ENCODE assay signal across 8 mouse cellular contexts in the genomic region with DNA sequence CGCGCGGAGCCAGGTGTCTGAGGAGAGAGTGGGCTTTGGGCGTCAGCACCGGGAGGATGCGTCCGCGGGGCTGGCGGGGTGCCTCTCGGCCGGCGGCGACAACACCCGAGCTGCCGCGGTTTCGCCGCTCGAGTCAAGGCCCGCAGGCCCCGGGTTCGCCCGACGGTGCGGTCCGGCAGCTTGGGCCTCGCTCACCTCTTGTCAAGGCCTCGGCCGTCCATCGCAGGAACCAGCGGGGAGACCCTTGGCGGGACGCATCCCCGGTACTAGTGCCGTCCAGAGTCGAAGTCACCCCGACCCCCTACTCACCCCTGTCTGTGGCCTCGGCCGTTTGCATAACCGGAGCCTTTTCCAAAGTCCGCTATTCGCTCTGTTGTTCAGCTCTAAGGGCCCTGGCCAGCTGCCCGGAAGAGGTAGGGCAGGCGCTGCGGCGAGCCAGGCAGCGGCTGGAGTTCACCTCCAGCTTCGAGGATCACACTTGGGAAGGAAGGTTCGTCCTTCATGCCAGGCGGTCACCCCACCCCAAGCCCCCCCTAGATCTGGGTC. TPM values are rescaled to one million over a fixed set of nuclear protein-coding genes. Genes with fewer than 3 reads are reported as not detected.
A peak's percentile ranks its signal among the peaks of the same experiment; 100 is the strongest.
DNase-seq lines count a peak whose midpoint lies in the region; ATAC-seq and TF ChIP-seq lines count a peak whose summit lies in the region.

No protein-coding gene starts in this region.

- H3K27me3 ChIP-seq in heart, postnatal 0 days (ENCODE audit: control insufficient read depth, insufficient read depth, low read length), result no peaks in the 10 kb centered on the region
- no peaks in the 10 kb centered on the region for H3K27me3 ChIP-seq in lung, embryonic 14.5 days (ENCODE audit: insufficient read depth, low read length)

- peaks cover 6% of the 10 kb centered on the region; the same call in 1 of the 2 replicates for H3K36me3 ChIP-seq in heart, postnatal 0 days (replicated peaks; ENCODE audit: control insufficient read depth, insufficient read depth, low read length)
- H3K36me3 ChIP-seq in lung, embryonic 14.5 days (ENCODE audit: insufficient read depth), result peaks cover 10% of the 10 kb centered on the region

- peak overlapping the region; percentile 87 for H3K4me2 ChIP-seq in heart, postnatal 0 days (ENCODE audit: low read depth, low read length)
- peak overlapping the region; percentile 86 for H3K4me2 ChIP-seq in lung, embryonic 14.5 days

- TF ChIP-seq POLR2A in embryonic fibroblast, embryonic 13.5 days (IDR thresholded peaks at IDR 0.05; ENCODE audit: low read depth, low read length), result no peak

- no peaks in the 10 kb centered on the region for H3K9me3 ChIP-seq in heart, postnatal 0 days (replicated peaks; ENCODE audit: control insufficient read depth, low read length)
- H3K9me3 ChIP-seq in lung, embryonic 14.5 days (ENCODE audit: low read depth, low read length), result no peaks in the 10 kb centered on the region

- peak; percentile 66 for DNase-seq in A20 (ENCODE audit: low read depth, low spot score)
- DNase-seq in NIH3T3 (ENCODE audit: low read depth), result peak; percentile 85
- DNase-seq in heart, postnatal 0 days (ENCODE audit: low spot score), result peak; percentile 57
- DNase-seq in kidney, postnatal 25 days, result peak; percentile 92 to 95
- DNase-seq in lung, embryonic 14.5 days, result peak; percentile 74
- peak; percentile 49 for DNase-seq in ovary, postnatal 14 days (ENCODE audit: low spot score)

- peak overlapping the region; percentile 83 for H3K4me3 ChIP-seq in embryonic fibroblast, embryonic 13.5 days (ENCODE audit: insufficient read depth, low read length)
- H3K4me3 ChIP-seq in heart, postnatal 0 days (ENCODE audit: low read depth, low read length), result peak overlapping the region; percentile 88
- H3K4me3 ChIP-seq in lung, embryonic 14.5 days (ENCODE audit: low read depth, low read length), result peak overlapping the region; percentile 94

- peaks cover 2% of the 10 kb centered on the region for H3K4me1 ChIP-seq in embryonic fibroblast, embryonic 13.5 days (ENCODE audit: control insufficient read depth, insufficient read depth, low read length)
- H3K4me1 ChIP-seq in heart, postnatal 0 days (ENCODE audit: control insufficient read depth, insufficient read depth), result peaks cover 18% of the 10 kb centered on the region
- peaks cover 6% of the 10 kb centered on the region; the same call in 1 of the 2 replicates for H3K4me1 ChIP-seq in lung, embryonic 14.5 days (ENCODE audit: insufficient read depth)

- no peak for TF ChIP-seq CTCF in embryonic fibroblast, embryonic 13.5 days (IDR thresholded peaks at IDR 0.05; ENCODE audit: borderline replicate concordance, insufficient read depth, low read length)
- TF ChIP-seq CTCF in heart, postnatal 0 days (IDR thresholded peaks at IDR 0.05; ENCODE audit: low read depth), result no peak
- no peak for TF ChIP-seq CTCF in lung, embryonic 14.5 days (IDR thresholded peaks at IDR 0.05; ENCODE audit: low read depth)

- under 1% methylated on average over 50 of the region's 50 CpGs for WGBS in heart, postnatal 0 days
- under 1% methylated on average over 50 of the region's 50 CpGs for whole genome bisulfite sequencing in lung, embryonic 14.5 days

- TF ChIP-seq EP300 in heart, postnatal 0 days (IDR thresholded peaks at IDR 0.05; ENCODE audit: low read depth), result no peak

- H3K27ac ChIP-seq in embryonic fibroblast, embryonic 13.5 days (ENCODE audit: insufficient read depth, low read length), result peak overlapping the region; percentile 56
- peak overlapping the region; percentile 99 for H3K27ac ChIP-seq in heart, postnatal 0 days (ENCODE audit: low read depth)
- H3K27ac ChIP-seq in lung, embryonic 14.5 days (ENCODE audit: low read depth), result peak overlapping the region; percentile 95

- ATAC-seq in heart, postnatal 0 days (ENCODE audit: insufficient read depth, low read depth), result peak; percentile 71
- peak; percentile 65 for ATAC-seq in lung, embryonic 14.5 days (ENCODE audit: insufficient read depth)
- ATAC-seq in activated CD4-positive, CD25-positive, alpha-beta regulatory T cell, adult 4 months, result no peak

- peak overlapping the region; percentile 91 for H3K9ac ChIP-seq in heart, postnatal 0 days (replicated peaks; ENCODE audit: low read depth, low read length)
- peak overlapping the region; percentile 97 for H3K9ac ChIP-seq in lung, embryonic 14.5 days

RNA-seq across cellular contexts. Expression of a gene that starts 0.5 kb away (rescaled TPM):
- not detected in 2 replicates for polyA plus RNA-seq in embryonic fibroblast, embryonic 13.5 days (2011; ENCODE audit: insufficient read length, low read depth, missing spikeins)
- 5.1 TPM in 1 of 2 replicates, not detected in the other for total RNA-seq in heart, postnatal 0 days (2014; rRNA removed; ENCODE audit: low replicate concordance)
- 0.41 and 0.52 TPM in 2 replicates for polyA plus RNA-seq in heart, postnatal 0 days (2015; fragmentation: Nextera tagmentation; extraction: Ambion mirVana)
- 0.53 and 1.4 TPM in 2 replicates for polyA plus RNA-seq in lung, embryonic 14.5 days (2014; fragmentation: Nextera tagmentation; extraction: Ambion mirVana)
- polyA plus RNA-seq in activated CD4-positive, CD25-positive, alpha-beta regulatory T cell, adult 4 months (2017; shearing (Covaris generic)), result not detected

RNA-seq across cellular contexts. Expression of a gene that starts 1.8 kb away (rescaled TPM):
- polyA plus RNA-seq in embryonic fibroblast, embryonic 13.5 days (2011; ENCODE audit: insufficient read length, low read depth, missing spikeins), result 71.6 and 89.0 TPM in 2 replicates
- total RNA-seq in heart, postnatal 0 days (2014; rRNA removed; ENCODE audit: low replicate concordance), result 32.9 and 36.6 TPM in 2 replicates
- polyA plus RNA-seq in heart, postnatal 0 days (2015; fragmentation: Nextera tagmentation; extraction: Ambion mirVana), result 54.8 and 56.2 TPM in 2 replicates
- polyA plus RNA-seq in lung, embryonic 14.5 days (2014; fragmentation: Nextera tagmentation; extraction: Ambion mirVana), result 106 and 115 TPM in 2 replicates
- polyA plus RNA-seq in activated CD4-positive, CD25-positive, alpha-beta regulatory T cell, adult 4 months (2017; shearing (Covaris generic)), result 100 to 1,000 TPM; 154 to 164 TPM

RNA-seq across cellular contexts. Expression of a gene that starts 26.4 kb away (rescaled TPM):
- 1.5 and 7.1 TPM in 2 replicates for polyA plus RNA-seq in embryonic fibroblast, embryonic 13.5 days (2011; ENCODE audit: insufficient read length, low read depth, missing spikeins)
- total RNA-seq in heart, postnatal 0 days (2014; rRNA removed; ENCODE audit: low replicate concordance), result 7.2 and 9.8 TPM in 2 replicates
- polyA plus RNA-seq in heart, postnatal 0 days (2015; fragmentation: Nextera tagmentation; extraction: Ambion mirVana), result 3.3 and 3.5 TPM in 2 replicates
- polyA plus RNA-seq in lung, embryonic 14.5 days (2014; fragmentation: Nextera tagmentation; extraction: Ambion mirVana), result 27.6 and 29.4 TPM in 2 replicates
- polyA plus RNA-seq in activated CD4-positive, CD25-positive, alpha-beta regulatory T cell, adult 4 months (2017; shearing (Covaris generic)), result under 1 TPM; 0.78 to 0.98 TPM

RNA-seq across cellular contexts. Expression of a gene that starts 43.1 kb away (rescaled TPM):
- not detected in 2 replicates for polyA plus RNA-seq in embryonic fibroblast, embryonic 13.5 days (2011; ENCODE audit: insufficient read length, low read depth, missing spikeins)
- total RNA-seq in heart, postnatal 0 days (2014; rRNA removed; ENCODE audit: low replicate concordance), result not detected in 2 replicates
- polyA plus RNA-seq in heart, postnatal 0 days (2015; fragmentation: Nextera tagmentation; extraction: Ambion mirVana), result not detected in 2 replicates
- not detected in 2 replicates for polyA plus RNA-seq in lung, embryonic 14.5 days (2014; fragmentation: Nextera tagmentation; extraction: Ambion mirVana)
- not detected for polyA plus RNA-seq in activated CD4-positive, CD25-positive, alpha-beta regulatory T cell, adult 4 months (2017; shearing (Covaris generic))
